Mouse (Mus musculus): Measurements from ENCODE around the gene Rps6ka3. TPM values are rescaled to one million over a fixed set of nuclear protein-coding genes. Genes with fewer than 3 reads are reported as not detected.

The Rps6ka3 gene
- 6.7 and 7.0 TPM in 2 replicates for polyA plus RNA-seq (2016; fragmentation: Nextera tagmentation; extraction: Ambion mirVana)

DNA sequence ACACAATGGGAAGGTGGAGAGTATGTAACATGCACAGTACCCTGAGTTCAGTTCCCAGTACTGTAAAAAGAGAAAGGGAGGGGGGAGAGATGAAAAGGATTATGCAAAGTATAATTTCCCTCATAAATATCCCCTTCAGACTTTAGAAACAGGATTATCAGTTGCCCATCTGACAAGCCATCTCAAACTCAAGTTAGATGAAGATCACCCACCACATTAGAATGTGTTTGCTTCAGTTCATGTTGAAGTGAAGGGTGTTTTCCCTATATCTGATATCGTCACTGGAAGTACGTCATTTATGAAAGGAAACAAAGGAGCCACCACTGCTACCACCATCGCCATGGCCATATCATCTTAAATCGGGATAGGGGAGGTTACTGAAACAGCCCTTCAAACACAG, at the start of gene Rps6ka3:
TSS of gene Rps6ka3 (plus strand) at position 301 of the 400 bp plus-strand sequence.
- WGBS, result 92% methylated on average over 4 of the region's 4 CpGs
- H3K4me3 ChIP-seq, result no peak within 1 kb of the TSS
- no peak for DNase-seq (ENCODE audit: low spot score)
- no peaks in the 10 kb centered on the region for H3K36me3 ChIP-seq (replicated peaks)
- H3K9me3 ChIP-seq, result no peaks in the 10 kb centered on the region
- H3K4me1 ChIP-seq, result no peaks in the 10 kb centered on the region
- H3K27ac ChIP-seq (replicated peaks), result no peak within 1 kb of the TSS
- peaks cover 49% of the 10 kb centered on the region for H3K27me3 ChIP-seq (replicated peaks; ENCODE audit: low read depth, poor library complexity, severe bottlenecking)

DNA sequence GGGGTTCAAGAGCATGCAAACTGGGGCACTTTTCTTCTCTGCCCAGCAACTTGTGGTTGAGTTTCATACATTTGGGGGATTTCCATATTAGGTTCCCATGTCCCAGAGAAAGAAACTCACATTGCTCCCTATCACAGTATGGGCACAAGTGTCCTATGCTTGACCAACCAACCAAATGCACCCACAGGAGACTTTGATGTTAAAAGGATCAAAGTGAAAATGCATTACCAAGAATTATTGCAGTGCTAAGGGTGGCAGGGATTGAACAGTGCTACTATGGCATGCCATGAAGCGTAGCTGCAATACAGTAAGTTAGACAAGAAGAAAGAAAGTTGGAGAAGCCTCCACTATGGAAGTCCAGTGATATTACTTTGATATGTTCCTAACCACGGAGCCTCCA, 40.9 kb upstream of the Rps6ka3 start:
- H3K9me3 ChIP-seq, result no peaks in the 10 kb centered on the region
- H3K27ac ChIP-seq (replicated peaks), result no peak overlapping the region
- H3K4me1 ChIP-seq, result no peaks in the 10 kb centered on the region
- H3K27me3 ChIP-seq (replicated peaks; ENCODE audit: low read depth, poor library complexity, severe bottlenecking), result peaks cover 29% of the 10 kb centered on the region
- H3K36me3 ChIP-seq (replicated peaks), result no peaks in the 10 kb centered on the region
- no peak overlapping the region for H3K4me3 ChIP-seq
- 89% methylated on average over 2 of the region's 2 CpGs for WGBS
- DNase-seq (ENCODE audit: low spot score), result no peak

DNA sequence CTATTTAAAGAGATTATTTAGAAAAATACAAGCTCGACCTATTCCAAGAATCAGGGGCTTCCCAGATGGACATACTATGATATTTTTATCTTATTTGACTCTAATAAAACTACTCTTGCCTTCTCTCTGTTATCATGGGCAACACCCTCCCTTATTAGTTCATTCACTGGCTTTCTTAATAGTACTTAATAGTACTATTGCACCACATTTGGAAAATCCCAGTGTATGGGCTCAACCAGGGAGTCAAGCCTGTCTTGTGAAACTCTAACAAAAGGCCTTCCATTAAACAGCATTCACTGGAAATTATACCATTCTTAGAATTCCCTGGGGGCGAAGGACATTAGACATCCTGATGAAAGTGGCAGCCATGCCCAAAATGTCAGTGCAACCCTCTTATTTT, 38.5 kb upstream of the Rps6ka3 start:
- no peaks in the 10 kb centered on the region for H3K9me3 ChIP-seq
- no peaks in the 10 kb centered on the region for H3K4me1 ChIP-seq
- 73% methylated on average over 2 of the region's 2 CpGs for WGBS
- no peak for DNase-seq (ENCODE audit: low spot score)
- no peak overlapping the region for H3K4me3 ChIP-seq
- H3K36me3 ChIP-seq (replicated peaks), result no peaks in the 10 kb centered on the region
- H3K27ac ChIP-seq (replicated peaks), result no peak overlapping the region
- peaks cover 29% of the 10 kb centered on the region for H3K27me3 ChIP-seq (replicated peaks; ENCODE audit: low read depth, poor library complexity, severe bottlenecking)

DNA sequence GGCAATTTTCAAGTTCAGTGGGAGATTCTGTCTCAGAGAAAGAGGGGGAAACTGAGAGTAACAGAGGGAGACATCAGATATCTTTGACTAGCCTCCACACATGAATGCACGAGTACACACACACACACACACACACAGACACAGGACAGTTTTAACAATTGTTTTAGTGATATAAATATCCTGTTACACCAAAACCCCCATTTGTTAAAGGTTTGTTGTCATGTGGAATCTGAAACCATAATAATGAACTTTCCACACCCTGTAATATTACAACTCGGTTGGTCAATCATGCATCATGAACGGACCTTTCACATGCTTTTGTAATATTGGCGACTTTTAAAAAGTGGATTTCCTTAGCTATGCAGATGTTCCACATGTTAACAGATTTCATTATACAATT, 18.5 kb upstream of the Rps6ka3 start:
- Histone ChIP-seq H3K27me3 (replicated peaks; ENCODE audit: low read depth, poor library complexity, severe bottlenecking) (peaks cover 87% of the 10 kb centered on the region), H3K36me3 (replicated peaks) (no peaks in the 10 kb centered on the region), H3K4me1 (no peaks in the 10 kb centered on the region), H3K4me3 (no peak overlapping the region), H3K9me3 (no peaks in the 10 kb centered on the region), H3K27ac (replicated peaks) (no peak overlapping the region)
- WGBS, result 83% methylated on average over 4 of the region's 4 CpGs
- DNase-seq (ENCODE audit: low spot score), result no peak

DNA sequence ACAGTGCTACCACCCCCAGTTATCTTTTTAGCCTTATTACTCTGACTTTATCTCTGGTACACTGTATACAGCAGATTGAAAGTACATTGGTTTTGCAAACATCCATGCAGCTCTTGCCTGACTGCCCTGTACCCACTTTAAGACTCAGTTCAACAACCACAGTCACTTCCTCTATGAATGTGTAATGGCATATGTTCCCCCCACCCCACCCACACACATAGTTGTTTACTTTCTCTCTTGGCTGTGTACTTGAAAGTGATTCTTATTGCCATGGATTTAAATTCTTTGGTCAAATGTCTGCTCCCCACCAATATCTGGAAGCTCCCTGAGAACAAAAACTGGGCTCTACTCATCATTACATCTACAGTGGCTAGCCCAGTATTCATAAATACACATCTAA, 10.6 kb upstream of the Rps6ka3 start:
- Histone ChIP-seq H3K4me1 (no peaks in the 10 kb centered on the region), H3K9me3 (no peaks in the 10 kb centered on the region), H3K27ac (replicated peaks) (no peak overlapping the region), H3K36me3 (replicated peaks) (no peaks in the 10 kb centered on the region), H3K4me3 (no peak overlapping the region), H3K27me3 (replicated peaks; ENCODE audit: low read depth, poor library complexity, severe bottlenecking) (peaks cover 83% of the 10 kb centered on the region)
- no peak for DNase-seq (ENCODE audit: low spot score)

DNA sequence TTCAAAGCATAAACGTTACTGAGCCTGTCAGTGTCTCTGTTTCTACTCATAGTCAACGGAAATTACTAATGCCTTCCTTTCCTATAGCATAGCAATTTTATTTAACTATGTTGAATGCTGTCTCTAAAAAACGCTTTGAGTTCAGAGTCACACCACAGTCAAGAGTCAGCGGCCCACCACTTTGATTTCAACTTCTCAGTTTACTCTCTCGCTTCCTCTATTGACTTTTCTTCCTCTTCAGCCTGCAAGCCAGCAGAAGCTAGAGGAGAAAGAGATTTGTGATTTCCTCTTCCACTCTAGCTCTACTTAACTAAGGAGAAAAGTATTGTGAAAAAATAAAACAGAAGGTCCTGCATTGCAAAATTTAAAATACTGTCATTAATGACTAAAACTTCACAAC, 10.0 kb upstream of the Rps6ka3 start:
- whole genome bisulfite sequencing, result 68% methylated on average over 5 of the region's 5 CpGs
- Histone ChIP-seq H3K9me3 (no peaks in the 10 kb centered on the region), H3K4me1 (no peaks in the 10 kb centered on the region), H3K36me3 (replicated peaks) (no peaks in the 10 kb centered on the region), H3K4me3 (no peak overlapping the region), H3K27me3 (replicated peaks; ENCODE audit: low read depth, poor library complexity, severe bottlenecking) (peaks cover 82% of the 10 kb centered on the region), H3K27ac (replicated peaks) (no peak overlapping the region)
- no peak for DNase-seq (ENCODE audit: low spot score)

DNA sequence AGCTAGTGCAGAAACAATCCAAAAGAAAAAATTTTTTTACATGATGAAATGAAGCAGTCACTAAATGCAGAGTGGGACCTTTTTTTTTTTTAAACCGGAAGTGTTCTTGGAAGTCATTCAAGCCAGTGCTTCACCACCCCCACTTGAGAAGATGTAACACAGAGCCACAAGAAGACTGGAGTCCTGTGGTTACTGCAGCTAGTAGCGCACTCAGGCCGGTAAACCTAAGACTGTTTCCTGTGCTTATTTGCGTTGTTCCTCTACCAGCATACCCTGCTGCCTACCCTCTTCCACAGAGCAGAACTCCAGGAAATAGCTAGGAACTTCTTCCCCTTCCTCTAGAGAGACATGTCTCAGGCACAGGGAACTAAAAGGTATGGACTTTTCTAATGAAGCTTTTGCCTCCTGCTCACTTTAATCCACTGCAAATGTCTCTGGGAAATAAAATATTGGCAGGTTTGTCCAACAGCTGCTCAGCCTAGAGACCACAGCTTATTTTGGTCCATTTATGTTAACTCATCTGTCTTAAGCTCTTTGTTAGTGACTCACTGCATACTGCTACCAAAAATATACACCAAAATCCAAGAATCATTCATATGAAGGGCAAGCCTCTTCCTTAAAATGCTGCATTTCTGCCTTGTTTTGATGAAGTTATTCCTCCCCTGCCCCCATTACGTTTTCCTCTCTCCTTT, 931 bp downstream of the Rps6ka3 start:
- 76% methylated on average over 5 of the region's 5 CpGs for WGBS
- Histone ChIP-seq H3K9me3 (no peaks in the 10 kb centered on the region), H3K36me3 (replicated peaks) (no peaks in the 10 kb centered on the region), H3K4me1 (no peaks in the 10 kb centered on the region), H3K27ac (replicated peaks) (no peak overlapping the region), H3K4me3 (no peak overlapping the region), H3K27me3 (replicated peaks; ENCODE audit: low read depth, poor library complexity, severe bottlenecking) (peaks cover 45% of the 10 kb centered on the region)
- no peak for DNase-seq (ENCODE audit: low spot score)

DNA sequence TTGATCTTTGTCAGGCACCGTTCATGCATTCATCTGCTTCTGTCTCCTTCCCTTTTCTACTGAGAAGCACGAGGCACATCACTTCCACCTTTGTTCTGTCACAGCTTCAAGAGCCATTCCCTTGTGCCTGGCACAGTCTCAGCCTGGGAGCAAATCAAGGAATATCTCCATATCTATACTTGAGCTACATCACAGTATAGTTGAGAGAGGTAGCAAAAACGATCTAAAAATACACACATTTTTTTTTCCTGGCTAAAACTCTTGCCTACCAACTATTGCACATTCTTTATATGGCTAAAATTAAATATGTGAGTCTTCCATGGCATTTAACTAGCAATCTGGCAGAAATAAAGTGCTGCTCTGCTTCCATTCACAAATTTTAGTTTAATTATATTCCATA, 5.1 kb downstream of the Rps6ka3 start:
- no peaks in the 10 kb centered on the region for H3K4me1 ChIP-seq
- peaks cover 56% of the 10 kb centered on the region for H3K27me3 ChIP-seq (replicated peaks; ENCODE audit: low read depth, poor library complexity, severe bottlenecking)
- H3K27ac ChIP-seq (replicated peaks), result no peak overlapping the region
- H3K36me3 ChIP-seq (replicated peaks), result no peaks in the 10 kb centered on the region
- H3K9me3 ChIP-seq, result no peaks in the 10 kb centered on the region
- 46% methylated on average over 3 of the region's 3 CpGs for WGBS
- DNase-seq (ENCODE audit: low spot score), result no peak
- no peak overlapping the region for H3K4me3 ChIP-seq

DNA sequence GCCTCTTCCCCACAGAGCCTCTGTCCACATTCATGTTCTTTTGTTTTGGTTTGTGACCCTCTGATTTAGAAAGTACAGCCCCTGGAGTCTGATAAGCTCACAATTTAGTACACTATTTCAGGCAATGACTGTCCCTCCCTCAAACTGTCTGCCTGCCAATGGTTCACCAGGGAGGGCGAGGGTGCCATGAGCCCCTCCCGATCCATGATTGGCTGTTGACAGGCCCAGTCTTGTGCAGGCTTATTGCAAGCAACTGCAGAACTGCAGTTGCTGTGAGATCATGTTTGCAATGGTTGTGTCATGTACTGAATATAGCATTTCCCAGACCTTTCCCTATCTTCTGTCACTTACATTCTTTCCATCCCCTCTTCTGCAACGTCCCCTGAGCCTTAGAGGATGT, 12.4 kb downstream of the Rps6ka3 start:
- no peaks in the 10 kb centered on the region for H3K36me3 ChIP-seq (replicated peaks)
- H3K9me3 ChIP-seq, result no peaks in the 10 kb centered on the region
- H3K4me3 ChIP-seq, result no peak overlapping the region
- no peak for DNase-seq (ENCODE audit: low spot score)
- H3K27ac ChIP-seq (replicated peaks), result no peak overlapping the region
- WGBS, result 77% methylated on average over 3 of the region's 3 CpGs
- H3K4me1 ChIP-seq, result no peaks in the 10 kb centered on the region
- H3K27me3 ChIP-seq (replicated peaks; ENCODE audit: low read depth, poor library complexity, severe bottlenecking), result peaks cover 39% of the 10 kb centered on the region

DNA sequence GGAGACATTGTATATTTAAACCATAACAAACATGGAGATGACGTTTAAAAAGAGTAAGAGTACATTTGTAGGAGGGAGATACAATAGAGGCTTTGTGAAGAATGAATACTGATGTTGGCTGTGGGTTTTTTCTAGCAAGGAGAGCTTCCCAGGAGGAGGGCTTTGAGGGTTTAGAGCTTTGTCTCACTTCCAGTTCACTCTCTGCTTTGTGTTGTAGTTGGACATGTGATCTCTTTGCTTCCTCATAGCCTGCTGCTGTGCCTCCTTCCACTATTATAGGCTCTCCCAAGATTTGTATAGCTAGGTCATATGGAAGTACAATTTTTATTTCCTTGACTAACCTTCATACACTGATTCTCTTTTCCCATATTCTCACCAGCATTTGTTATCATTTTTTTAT, 27.2 kb downstream of the Rps6ka3 start:
- Histone ChIP-seq H3K36me3 (replicated peaks) (no peaks in the 10 kb centered on the region), H3K4me1 (no peaks in the 10 kb centered on the region), H3K27ac (replicated peaks) (no peak overlapping the region), H3K4me3 (no peak overlapping the region), H3K27me3 (replicated peaks; ENCODE audit: low read depth, poor library complexity, severe bottlenecking) (peaks cover 25% of the 10 kb centered on the region), H3K9me3 (no peaks in the 10 kb centered on the region)
- no peak for DNase-seq (ENCODE audit: low spot score)
- WGBS, result 40% methylated on average over 1 of the region's 1 CpGs

DNA sequence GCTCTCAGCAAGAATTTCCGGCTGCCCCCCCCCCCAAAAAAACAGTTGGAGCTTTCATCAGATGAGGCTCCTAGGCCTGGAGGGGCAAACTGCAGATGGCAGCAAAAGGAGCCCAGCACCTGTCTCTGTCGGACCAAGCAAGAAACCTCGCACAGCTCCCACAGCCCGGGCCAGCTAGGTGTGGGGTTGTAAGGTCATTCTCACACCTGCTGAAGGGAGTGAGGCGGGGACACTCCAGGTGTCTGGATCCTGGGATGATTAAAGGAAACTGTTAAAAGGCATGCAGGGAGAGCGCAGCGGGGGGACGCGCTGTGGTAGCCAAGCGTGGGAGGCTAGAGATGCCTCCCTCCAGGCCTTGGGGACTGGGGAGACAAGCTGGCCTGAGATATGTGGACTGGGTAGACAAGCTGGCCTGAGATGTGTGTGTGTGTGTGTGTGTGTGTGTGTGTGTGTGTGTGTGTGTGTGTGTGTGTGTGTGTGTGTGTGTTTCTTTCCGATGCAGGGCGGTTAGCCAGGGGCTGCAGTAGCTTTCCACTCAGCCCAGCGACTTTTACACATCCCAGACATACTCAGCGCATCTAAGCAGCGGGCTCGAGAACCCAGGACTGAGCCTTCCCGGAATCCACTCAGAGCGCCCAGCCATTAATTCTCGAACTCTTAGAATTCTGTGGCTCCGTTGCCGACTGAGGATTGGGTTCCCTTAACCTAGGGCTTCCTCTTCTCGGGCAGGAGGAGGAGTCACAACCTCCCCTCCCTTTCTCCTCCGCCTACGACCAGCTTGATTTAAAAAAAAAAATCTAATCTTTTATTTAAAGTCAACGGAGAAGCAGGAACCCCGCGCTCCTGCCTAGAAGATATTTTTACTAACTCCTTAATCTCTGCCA, 44.1 kb downstream of the Rps6ka3 start:
- Histone ChIP-seq H3K9me3 (no peaks in the 10 kb centered on the region), H3K36me3 (replicated peaks) (no peaks in the 10 kb centered on the region), H3K27ac (replicated peaks) (peak overlapping the region; percentile 90), H3K4me1 (peaks cover 5% of the 10 kb centered on the region), H3K4me3 (peak overlapping the region; percentile 72), H3K27me3 (replicated peaks; ENCODE audit: low read depth, poor library complexity, severe bottlenecking) (peaks cover 52% of the 10 kb centered on the region)
- peak; percentile 27 for DNase-seq (ENCODE audit: low spot score)
- WGBS, result 18% methylated on average over 26 of the region's 27 CpGs

DNA sequence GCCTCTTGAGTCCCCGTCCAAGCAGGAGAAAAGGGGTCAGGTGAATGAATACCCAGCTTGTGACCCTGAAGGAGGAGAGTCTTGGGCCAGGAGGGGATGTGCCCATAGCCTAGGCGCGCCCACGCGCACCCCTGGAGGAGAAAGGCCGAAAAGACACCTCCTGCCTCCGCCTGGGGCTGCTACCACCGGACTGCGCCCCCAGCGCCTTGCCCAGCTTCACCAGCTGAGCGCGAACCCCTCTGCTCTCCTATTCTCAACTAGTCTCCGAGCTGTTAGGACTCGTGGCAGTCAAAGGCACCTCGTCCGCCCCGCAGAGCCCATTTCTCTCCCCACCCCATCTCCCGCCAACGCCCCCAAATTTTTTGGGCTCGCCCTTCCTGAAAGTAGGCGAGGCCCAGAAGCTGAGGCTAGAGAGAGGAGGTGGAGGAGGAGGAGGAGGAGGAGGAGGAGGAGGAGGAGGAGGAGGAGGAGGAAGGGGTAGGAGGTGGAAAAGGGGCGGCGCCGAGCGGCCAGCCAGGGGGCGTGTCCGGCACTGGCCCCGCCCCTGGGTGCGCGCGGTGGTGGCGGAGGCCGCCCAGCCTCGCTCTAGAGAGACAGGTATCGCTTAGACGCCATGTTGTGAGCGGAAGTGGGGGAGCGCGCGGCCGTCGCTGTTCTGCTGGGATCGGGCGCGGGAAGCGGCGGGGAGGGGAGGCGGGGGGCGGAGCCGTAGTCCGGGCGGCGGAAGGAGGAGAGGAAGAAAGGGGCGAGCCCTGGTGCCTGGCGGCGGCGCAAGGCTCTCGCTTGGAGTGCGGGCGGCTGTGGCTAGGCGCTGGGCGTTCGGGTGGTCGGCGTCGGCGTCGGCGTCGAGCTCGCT, 45.2 kb downstream of the Rps6ka3 start:
- H3K36me3 ChIP-seq (replicated peaks), result no peaks in the 10 kb centered on the region
- H3K4me3 ChIP-seq, result peak overlapping the region; percentile 72
- H3K9me3 ChIP-seq, result no peaks in the 10 kb centered on the region
- peak overlapping the region; percentile 90 for H3K27ac ChIP-seq (replicated peaks)
- DNase-seq (ENCODE audit: low spot score), result peak; percentile 93
- whole genome bisulfite sequencing, result 24% methylated on average over 60 of the region's 71 CpGs
- peaks cover 5% of the 10 kb centered on the region for H3K4me1 ChIP-seq
- H3K27me3 ChIP-seq (replicated peaks; ENCODE audit: low read depth, poor library complexity, severe bottlenecking), result peaks cover 46% of the 10 kb centered on the region
